Mouse (Mus musculus) cortical plate, adult 2 months (tissue): ENCODE measurements around the gene Calml4.

ENCODE experiments used
- CTCF ChIP-seq: fragments of 200-500 bp; IDR thresholded peaks from 2 replicates; pipeline ENCODE4 v1.5.1; 2011; ENCODE audit warnings: mild to moderate bottlenecking, control low read depth, low read length; ENCODE audit not compliant: insufficient read depth; ENCODE audit errors: extremely low read depth
- POLR2A ChIP-seq: fragments of 200-500 bp; IDR thresholded peaks from 2 replicates; pipeline ENCODE4 v1.6.1; 2011; ENCODE audit warnings: mild to moderate bottlenecking, low read length, control low read depth; ENCODE audit not compliant: insufficient read depth; ENCODE audit errors: extremely low read depth

- TF ChIP-seq CTCF (no peak), POLR2A (no peak)
Observed at GRCm38 (mm10) chr9:62835705-62836446, 22.0 kb upstream of the Calml4 start.
